Mouse (Mus musculus): ENCODE measurements around the gene Carm1.
A peak's percentile ranks its signal among the peaks of the same experiment; 100 is the strongest.
"Not testable (repeated sequence)": the region's sequence is repeated elsewhere in the genome, so short reads cannot be mapped to it uniquely, and the experiment has no call there.

Gene Carm1

GRCm38 (mm10) chr9:21546789-21547074 lies at the start of gene Carm1:
Carm1 (plus strand) TSS chr9:21546894.
- DNase-seq, result peak; percentile 74

GRCm38 (mm10) chr9:21497050-21497542 lies 49.6 kb upstream of the Carm1 start:
- no peak for DNase-seq

GRCm38 (mm10) chr9:21497664-21498063 lies 49.0 kb upstream of the Carm1 start:
- DNase-seq, result no peak

GRCm38 (mm10) chr9:21498284-21498902 lies 48.3 kb upstream of the Carm1 start:
- DNase-seq, result no peak

GRCm38 (mm10) chr9:21503352-21503751 lies 43.3 kb upstream of the Carm1 start:
- no peak for DNase-seq

- DNase-seq, result no peak
Measured at GRCm38 (mm10) chr9:21505767-21506166, 40.9 kb upstream of the Carm1 start.

GRCm38 (mm10) chr9:21507753-21508430 lies 38.8 kb upstream of the Carm1 start:
- DNase-seq, result peak; percentile 62

GRCm38 (mm10) chr9:21508871-21509404 lies 37.8 kb upstream of the Carm1 start:
- DNase-seq, result peak; percentile 45

- peak; percentile 95 for DNase-seq
Measured at GRCm38 (mm10) chr9:21509772-21510688, 36.7 kb upstream of the Carm1 start, which contains the start of gene Tmed1. Tmed1 (minus strand) TSS chr9:21510252.

GRCm38 (mm10) chr9:21510689-21511015 lies 36.0 kb upstream of the Carm1 start:
- DNase-seq, result no peak

- DNase-seq, result peak; percentile 36
Measured at GRCm38 (mm10) chr9:21511052-21511451, 35.6 kb upstream of the Carm1 start.

GRCm38 (mm10) chr9:21513466-21513865 lies 33.2 kb upstream of the Carm1 start:
- DNase-seq, result peak; percentile 26

GRCm38 (mm10) chr9:21517947-21518495 lies 28.7 kb upstream of the Carm1 start:
- DNase-seq, result no peak

GRCm38 (mm10) chr9:21518690-21519089 lies 28.0 kb upstream of the Carm1 start:
- not testable (repeated sequence) for DNase-seq

- no peak for DNase-seq
Measured at GRCm38 (mm10) chr9:21525142-21525936, 21.4 kb upstream of the Carm1 start.

GRCm38 (mm10) chr9:21525937-21526633 lies 20.6 kb upstream of the Carm1 start, which contains the start of gene AB124611:
AB124611 (plus strand) TSS chr9:21526176.
- no peak for DNase-seq

GRCm38 (mm10) chr9:21526634-21526944 lies 20.1 kb upstream of the Carm1 start:
- no peak for DNase-seq

GRCm38 (mm10) chr9:21527100-21527801 lies 19.4 kb upstream of the Carm1 start:
- DNase-seq, result no peak

- DNase-seq, result no peak
Measured at GRCm38 (mm10) chr9:21527917-21528324, 18.8 kb upstream of the Carm1 start.

- no peak for DNase-seq
Measured at GRCm38 (mm10) chr9:21536501-21536900, 10.2 kb upstream of the Carm1 start.

GRCm38 (mm10) chr9:21537009-21537408 lies 9.7 kb upstream of the Carm1 start:
- no peak for DNase-seq
